Mouse (Mus musculus) intestine, postnatal 0 days (tissue): ENCODE measurements around the gene Coro6. TPM values are rescaled to one million over a fixed set of nuclear protein-coding genes. Genes with fewer than 3 reads are reported as not detected.

Experiments
- ATAC-seq: fragments of 200-750 bp; cut with Nextera tagmentation; 2 replicates; pipeline ENCODE4 v1.8.0; 2017; ENCODE audit warnings: mild to moderate bottlenecking, moderate TSS enrichment, moderate library complexity
- H3K27ac ChIP-seq: fragments of 300-500 bp; sonication (generic); 2 replicates; pipeline ENCODE4 v1.5.1; 2014; ENCODE audit warnings: mild to moderate bottlenecking, low read depth, low read length, moderate library complexity
- H3K27me3 ChIP-seq: fragments of 300-500 bp; sonication (generic); replicated peaks from 2 replicates; pipeline ENCODE4 v1.6.1; 2014; ENCODE audit warnings: low read length, mixed read lengths; ENCODE audit not compliant: control insufficient read depth, insufficient read depth
- H3K36me3 ChIP-seq: fragments of 300-500 bp; sonication (generic); 2 replicates; pipeline ENCODE4 v1.6.1; 2014; ENCODE audit warnings: mild to moderate bottlenecking, moderate library complexity; ENCODE audit not compliant: control insufficient read depth, insufficient read depth
- H3K4me1 ChIP-seq: fragments of 300-500 bp; sonication (generic); replicated peaks from 2 replicates; pipeline ENCODE4 v1.6.1; 2014; ENCODE audit warnings: antibody characterized with exemption, low read length, mixed read lengths; ENCODE audit not compliant: control insufficient read depth, insufficient read depth
- H3K4me2 ChIP-seq: fragments of 300-500 bp; sonication (generic); replicated peaks from 2 replicates; pipeline ENCODE4 v1.6.1; 2014; ENCODE audit warnings: low read depth, mild to moderate bottlenecking, moderate library complexity
- H3K4me3 ChIP-seq: fragments of 300-500 bp; sonication (generic); 2 replicates; pipeline ENCODE4 v1.5.1; 2014; ENCODE audit warnings: low read depth, low read length
- H3K9ac ChIP-seq: fragments of 300-500 bp; sonication (generic); 2 replicates; pipeline ENCODE4 v1.6.1; 2014; ENCODE audit warnings: mild to moderate bottlenecking, low read depth, low read length
- H3K9me3 ChIP-seq: fragments of 300-500 bp; sonication (generic); 2 replicates; pipeline ENCODE4 v1.6.1; 2016; ENCODE audit warnings: mixed run types; ENCODE audit not compliant: control insufficient read depth
- CTCF ChIP-seq: sonication (generic); IDR thresholded peaks from 2 replicates; pipeline ENCODE4 v1.5.1; 2016; ENCODE audit warnings: low read depth, mild to moderate bottlenecking, control low read depth, antibody characterized with exemption, moderate library complexity
- WGBS: fragments of 180-500 bp; shearing (Covaris S2); extraction: QIAGEN DNeasy Blood & Tissue Kit; methylation state at CpG from one replicate; pipeline ENCODE4 v1.1.7; 2014; 5-methylcytosine and 5-hydroxymethylcytosine counted together
- polyA plus RNA-seq: library from polyadenylated mRNA; unstranded; fragments of >200 nt; fragmentation: Nextera tagmentation; extraction: Ambion mirVana; gene quantifications from 2 replicates; pipeline ENCODE4 v1.2.1, GENCODE M21; 2015

Coro6 gene
- polyA plus RNA-seq, 1 experiment from 2014 or later, result 0.18 TPM

DNA sequence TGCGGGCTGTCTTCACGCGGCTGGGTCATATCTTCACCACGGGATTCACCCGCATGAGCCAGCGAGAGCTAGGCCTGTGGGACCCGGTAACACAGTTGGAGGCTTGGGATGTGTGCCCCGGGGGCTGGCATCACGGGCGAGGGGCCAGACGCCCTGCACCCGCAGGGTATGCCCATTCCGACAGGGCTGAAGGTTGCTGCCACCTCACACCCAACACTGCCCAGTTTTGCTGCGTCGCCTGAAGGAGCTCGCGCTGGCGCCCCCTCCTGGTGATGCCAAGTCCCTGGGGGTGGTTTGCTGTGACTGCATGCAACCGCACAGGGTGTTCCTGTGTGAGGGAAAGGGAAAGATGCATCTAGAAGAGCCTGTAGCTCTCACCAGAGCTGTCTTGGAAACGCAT, 5.6 kb downstream of the Coro6 start:
- peak; percentile 26; the same call in 1 of the 2 replicates for ATAC-seq

GRCm38 (mm10) chr11:77468397-77468796, 6.2 kb downstream of the Coro6 start:
- no peaks in the 10 kb centered on the region for H3K9me3 ChIP-seq
- H3K36me3 ChIP-seq, result peaks cover 20% of the 10 kb centered on the region; the same call in 1 of the 2 replicates
- ATAC-seq, result no peak
- H3K27me3 ChIP-seq, result peaks cover 34% of the 10 kb centered on the region
- H3K27ac ChIP-seq, result no peak overlapping the region
- no peak for TF ChIP-seq CTCF
- no peak overlapping the region for H3K4me2 ChIP-seq
- no peak overlapping the region for H3K9ac ChIP-seq
- H3K4me1 ChIP-seq, result no peaks in the 10 kb centered on the region; the same call in 1 of the 2 replicates
- H3K4me3 ChIP-seq, result no peak overlapping the region
- WGBS, result 89% methylated on average over 9 of the region's 9 CpGs

More for the DNA sequence above, 5.6 kb downstream of the Coro6 start:
- no peak overlapping the region for H3K27ac ChIP-seq
- H3K27me3 ChIP-seq, result peaks cover 39% of the 10 kb centered on the region
- WGBS, result 12% methylated on average over 20 of the region's 20 CpGs
- TF ChIP-seq CTCF, result peak; percentile 90
- no peaks in the 10 kb centered on the region for H3K9me3 ChIP-seq
- H3K36me3 ChIP-seq, result peaks cover 16% of the 10 kb centered on the region; the same call in 1 of the 2 replicates
- H3K4me3 ChIP-seq, result no peak overlapping the region; the same call in 1 of the 2 replicates
- H3K4me2 ChIP-seq, result peak overlapping the region; percentile 55
- H3K4me1 ChIP-seq, result no peaks in the 10 kb centered on the region; the same call in 1 of the 2 replicates
- H3K9ac ChIP-seq, result no peak overlapping the region

DNA sequence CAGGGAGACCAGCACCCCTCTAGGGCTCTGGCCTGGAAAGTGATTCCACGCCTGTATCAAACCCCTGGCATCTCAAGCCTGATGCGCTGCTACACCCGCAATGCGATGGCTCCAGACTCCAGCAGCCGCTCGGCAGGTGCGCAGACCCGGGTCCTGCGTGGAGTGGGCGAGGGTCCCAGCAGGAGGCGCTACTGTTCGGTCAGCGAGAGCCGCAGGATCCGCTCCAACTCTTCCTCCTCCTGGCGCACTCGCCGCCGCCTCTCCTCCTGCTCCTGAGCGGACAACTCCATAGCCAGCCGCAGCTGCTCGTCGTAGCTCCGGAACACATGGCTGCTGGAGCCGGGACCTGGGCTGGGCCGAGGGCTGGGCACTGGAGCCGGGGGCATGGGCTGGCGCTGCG, 9.2 kb downstream of the Coro6 start:
- no peak overlapping the region for H3K27ac ChIP-seq
- H3K4me1 ChIP-seq, result no peaks in the 10 kb centered on the region; the same call in 1 of the 2 replicates
- TF ChIP-seq CTCF, result no peak
- H3K9ac ChIP-seq, result no peak overlapping the region
- no peak for ATAC-seq
- no peak overlapping the region for H3K4me3 ChIP-seq
- H3K4me2 ChIP-seq, result no peak overlapping the region
- 79% methylated on average over 29 of the region's 29 CpGs for WGBS
- H3K36me3 ChIP-seq, result peaks cover 31% of the 10 kb centered on the region; the same call in 1 of the 2 replicates
- peaks cover 19% of the 10 kb centered on the region for H3K27me3 ChIP-seq
- H3K9me3 ChIP-seq, result no peaks in the 10 kb centered on the region

DNA sequence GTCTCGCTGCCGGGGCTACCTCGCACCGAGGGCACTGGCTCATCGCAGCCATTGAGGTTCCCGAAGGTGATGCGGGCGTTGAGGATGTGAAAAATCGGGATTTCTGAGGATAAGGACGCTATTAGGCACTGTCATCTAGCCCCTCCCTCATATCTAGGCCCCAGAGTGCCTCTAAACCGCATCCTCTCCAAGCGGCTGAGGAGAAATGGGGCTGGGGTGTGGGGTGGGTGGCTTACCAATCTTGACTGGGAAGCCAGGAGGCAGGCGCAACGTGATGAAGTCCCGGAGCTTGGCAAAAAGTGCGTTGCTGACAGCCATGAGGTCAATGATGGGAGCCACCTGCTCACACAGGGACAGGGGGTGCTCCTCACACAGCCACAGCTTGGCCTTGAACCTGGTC, 10.6 kb downstream of the Coro6 start:
- Histone ChIP-seq H3K4me1 (no peaks in the 10 kb centered on the region; the same call in 1 of the 2 replicates), H3K4me3 (no peak overlapping the region), H3K9ac (no peak overlapping the region), H3K27ac (no peak overlapping the region), H3K9me3 (no peaks in the 10 kb centered on the region), H3K27me3 (peaks cover 7% of the 10 kb centered on the region), H3K4me2 (no peak overlapping the region), H3K36me3 (peaks cover 31% of the 10 kb centered on the region; the same call in 1 of the 2 replicates)
- 79% methylated on average over 16 of the region's 16 CpGs for WGBS
- ATAC-seq, result no peak
- TF ChIP-seq CTCF, result no peak

DNA sequence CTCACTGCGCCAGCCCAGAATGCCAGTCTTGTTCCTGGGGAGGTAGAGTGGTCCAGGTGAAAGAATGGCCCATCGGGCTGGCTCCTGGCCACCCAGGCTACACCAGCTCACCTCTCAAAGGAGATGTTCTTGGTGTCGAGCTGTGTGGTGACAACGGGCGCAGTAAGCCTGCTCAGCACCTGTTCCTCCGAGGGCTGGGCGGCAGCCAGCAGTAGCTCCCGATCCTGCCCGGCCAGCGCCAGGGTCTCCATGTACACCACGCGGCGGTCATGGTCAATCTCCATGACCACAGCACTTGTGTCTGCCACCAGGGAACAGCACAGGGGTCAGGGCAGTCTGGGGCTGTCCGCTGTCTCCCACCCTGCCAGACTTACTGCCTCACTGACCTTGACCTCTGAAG, 14.0 kb downstream of the Coro6 start:
- Histone ChIP-seq H3K27me3 (no peaks in the 10 kb centered on the region), H3K9me3 (no peaks in the 10 kb centered on the region), H3K4me1 (no peaks in the 10 kb centered on the region; the same call in 1 of the 2 replicates), H3K36me3 (peaks cover 27% of the 10 kb centered on the region; the same call in 1 of the 2 replicates), H3K27ac (no peak overlapping the region), H3K4me3 (no peak overlapping the region), H3K9ac (no peak overlapping the region), H3K4me2 (no peak overlapping the region)
- WGBS, result 93% methylated on average over 14 of the region's 14 CpGs
- TF ChIP-seq CTCF, result no peak
- ATAC-seq, result no peak

GRCm38 (mm10) chr11:77476895-77477294, 14.7 kb downstream of the Coro6 start:
- no peak overlapping the region for H3K4me3 ChIP-seq
- no peak overlapping the region for H3K9ac ChIP-seq
- no peak overlapping the region for H3K4me2 ChIP-seq
- no peaks in the 10 kb centered on the region for H3K27me3 ChIP-seq
- H3K27ac ChIP-seq, result peak overlapping the region; percentile 28
- H3K4me1 ChIP-seq, result no peaks in the 10 kb centered on the region; the same call in 1 of the 2 replicates
- no peaks in the 10 kb centered on the region for H3K9me3 ChIP-seq
- 68% methylated on average over 6 of the region's 6 CpGs for WGBS
- TF ChIP-seq CTCF, result no peak
- peaks cover 22% of the 10 kb centered on the region; the same call in 1 of the 2 replicates for H3K36me3 ChIP-seq
- peak; percentile 71 for ATAC-seq
